Mouse (Mus musculus): ENCODE results near the gene Vamp1.

GRCm38 (mm10) chr6:125256222-125256966, 41.0 kb downstream of the Vamp1 start:
- TF ChIP-seq EP300 (IDR thresholded peaks at IDR 0.05; ENCODE audit: low read depth in 1 of 2, low read length in 2 of 2) (peak in 1 of 2 experiments; percentile 50; a peak in 1 of 4 replicates), CTCF (IDR thresholded peaks at IDR 0.05 in 2 of 3, conservative IDR thresholded peaks at IDR 0.05 in 1 of 3; ENCODE audit: control insufficient read depth in 1 of 3, insufficient read depth in 1 of 3, low read depth in 2 of 3, low read length in 3 of 3, poor library complexity in 1 of 3, severe bottlenecking in 1 of 3) (no peak), USF1 (IDR thresholded peaks at IDR 0.05; ENCODE audit: low read depth, low read length) (peak; percentile 74; the same call in 1 of the 2 replicates), E2F4 (IDR thresholded peaks at IDR 0.05; ENCODE audit: borderline replicate concordance, low read depth, low read length) (no peak), MAZ (IDR thresholded peaks at IDR 0.05; ENCODE audit: low read depth, low read length) (no peak), POLR2A (IDR thresholded peaks at IDR 0.05; ENCODE audit: control insufficient read depth in 1 of 2, insufficient read depth in 1 of 2, low read depth in 1 of 2, low read length in 2 of 2, poor library complexity in 1 of 2) (no peak), TCF12 (IDR thresholded peaks at IDR 0.05; ENCODE audit: low read depth, low read length) (peak; percentile 10; the same call in 1 of the 2 replicates), SMC3 (IDR thresholded peaks at IDR 0.05; ENCODE audit: low read depth, low read length) (no peak)
